Mouse (Mus musculus) R1 (cell line): Measurements from ENCODE around the gene Tmem156.

Source experiments
- DNase-seq: peaks from one replicate; pipeline ENCODE4 v3.0.0-alpha.2; 2018; ENCODE audit warnings: low read depth, low spot score

Gene Tmem156

DNA sequence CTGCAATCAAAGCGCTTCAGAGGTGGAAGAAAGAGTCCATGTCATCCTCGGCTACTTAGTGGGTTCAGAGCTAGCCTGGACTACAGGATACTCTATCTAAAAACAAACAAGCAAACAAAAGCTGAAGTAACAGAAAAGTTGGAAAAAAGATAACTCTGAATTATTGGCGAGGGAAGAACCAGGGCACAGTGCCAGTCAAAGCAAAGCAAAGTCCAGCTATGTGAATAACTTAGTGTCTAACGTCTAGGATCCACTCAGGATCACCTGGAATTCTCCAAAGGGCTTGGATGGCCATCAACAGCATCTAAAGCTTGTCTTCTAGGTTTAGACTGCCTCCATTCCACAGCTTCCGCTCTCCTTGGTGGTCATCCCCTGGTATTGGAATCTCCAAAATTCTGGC lies 5.5 kb upstream of the Tmem156 start:
- no peak for DNase-seq

DNA sequence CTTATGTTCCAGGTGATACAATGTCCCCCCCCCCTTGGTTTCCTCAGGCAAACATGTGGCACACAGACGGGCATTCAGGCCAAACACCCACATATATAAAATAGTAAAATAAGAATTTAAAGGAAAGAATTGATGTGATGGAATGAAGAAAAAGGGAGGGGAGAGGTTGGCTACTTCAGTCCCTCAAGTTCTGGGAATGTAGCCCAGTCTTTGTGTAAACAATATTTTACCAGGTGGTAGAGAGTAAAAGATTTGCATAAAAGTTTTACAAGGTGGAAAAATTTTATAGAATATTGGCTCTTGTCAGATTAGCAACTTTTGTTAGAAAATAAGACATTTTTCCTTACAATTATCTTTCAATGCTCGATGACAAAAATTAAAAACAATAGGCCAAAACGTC lies 4.9 kb upstream of the Tmem156 start:
- DNase-seq: no peak

DNA sequence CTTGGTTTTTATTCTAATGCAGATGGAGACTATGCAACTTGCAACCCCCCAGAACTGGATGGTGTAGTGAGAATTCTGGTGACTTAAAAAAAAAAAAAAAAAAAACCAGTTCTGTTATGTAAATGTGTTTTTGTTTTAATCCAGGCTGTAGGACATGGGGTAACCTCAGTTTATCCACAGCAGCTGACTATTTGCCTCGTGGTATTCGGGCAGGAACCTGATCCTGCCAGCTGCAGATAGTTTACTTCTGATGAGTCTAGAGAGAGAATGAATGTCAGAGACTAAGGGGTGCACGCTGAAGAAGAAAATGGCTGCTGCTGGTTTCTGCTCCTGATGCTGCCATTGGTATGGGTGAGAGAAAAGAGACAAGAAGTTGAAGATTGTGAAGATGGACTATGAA lies 4.2 kb upstream of the Tmem156 start:
- DNase-seq: no peak

DNA sequence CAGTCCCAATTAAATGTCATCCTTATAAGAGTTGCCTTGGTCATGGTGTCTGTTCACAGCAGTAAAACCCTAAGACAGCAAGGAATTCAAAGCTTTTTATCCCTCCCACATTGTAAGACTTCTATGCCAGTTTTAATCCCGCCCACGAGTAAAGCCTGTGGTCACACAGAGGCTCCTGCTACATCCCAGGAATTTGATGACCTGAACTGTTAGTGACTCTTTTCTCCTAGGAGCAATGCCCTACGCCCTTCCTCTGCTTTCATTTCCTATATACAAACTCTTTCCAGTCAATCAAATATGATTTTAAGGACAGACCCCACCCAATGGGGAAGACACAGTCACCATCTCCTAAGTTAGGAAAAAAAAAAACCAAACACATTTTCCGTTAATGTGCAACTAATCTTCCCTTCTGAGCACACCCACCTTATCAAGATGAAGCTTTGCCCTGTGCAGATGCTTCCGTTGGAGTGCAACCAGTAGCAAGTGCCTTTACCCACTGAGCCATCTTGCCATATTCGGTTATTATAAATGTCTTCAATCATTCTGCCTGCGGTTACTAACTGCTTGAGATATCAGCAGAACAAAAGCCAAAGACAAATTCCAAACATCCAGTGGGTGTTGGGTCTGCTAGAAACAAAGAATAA lies 3.1 kb upstream of the Tmem156 start:
- DNase-seq: no peak

DNA sequence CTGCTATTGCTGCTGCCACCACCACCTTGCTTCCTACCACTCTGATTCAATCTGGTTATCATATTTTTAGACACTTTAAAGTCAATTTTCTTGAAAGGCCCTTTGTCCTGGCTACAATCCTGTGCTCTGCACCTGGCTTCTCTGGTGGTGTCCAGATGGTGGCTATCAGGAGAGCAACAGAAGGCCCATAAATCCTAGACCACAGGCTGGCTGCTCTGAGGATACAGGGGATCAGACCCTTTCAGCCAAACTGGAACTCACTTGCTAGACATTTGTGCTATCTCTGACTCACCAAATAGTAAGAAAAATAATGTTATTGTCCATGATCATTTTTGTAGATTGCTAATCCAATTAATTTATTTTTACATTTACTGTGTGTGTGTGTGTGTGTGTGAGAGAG lies 1.8 kb upstream of the Tmem156 start:
- no peak for DNase-seq

DNA sequence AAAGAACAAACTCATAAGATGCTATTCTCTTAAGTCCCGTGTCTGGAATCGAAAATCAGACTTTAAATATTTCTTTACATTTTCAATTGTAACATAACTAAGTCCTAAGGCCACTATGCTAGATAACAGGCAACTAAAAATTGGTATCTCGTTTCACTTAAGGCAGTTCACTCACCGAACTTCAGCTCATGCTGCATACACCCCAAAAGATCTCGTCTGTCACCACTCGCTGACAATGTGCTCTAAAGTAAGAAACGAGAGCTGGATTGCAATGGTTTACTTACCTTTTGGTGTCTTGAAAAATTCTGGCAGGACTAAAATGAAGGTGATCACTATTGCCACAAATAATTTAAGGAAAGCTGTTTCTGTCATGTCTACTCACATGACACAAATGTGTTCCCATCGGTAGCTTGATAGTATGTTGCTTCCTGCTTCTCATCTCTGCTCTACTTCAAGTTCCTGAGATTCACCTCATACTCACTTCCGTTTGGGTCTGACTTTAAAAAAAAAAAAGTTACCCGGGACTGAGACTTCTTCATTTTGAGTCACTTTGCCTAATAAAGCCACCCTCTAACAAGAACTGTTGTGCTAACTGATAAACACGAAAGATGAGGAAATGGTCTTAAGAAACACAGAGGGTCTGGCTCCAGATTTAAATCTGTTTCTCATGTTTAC lies 611 bp downstream of the Tmem156 start:
- DNase-seq: no peak

DNA sequence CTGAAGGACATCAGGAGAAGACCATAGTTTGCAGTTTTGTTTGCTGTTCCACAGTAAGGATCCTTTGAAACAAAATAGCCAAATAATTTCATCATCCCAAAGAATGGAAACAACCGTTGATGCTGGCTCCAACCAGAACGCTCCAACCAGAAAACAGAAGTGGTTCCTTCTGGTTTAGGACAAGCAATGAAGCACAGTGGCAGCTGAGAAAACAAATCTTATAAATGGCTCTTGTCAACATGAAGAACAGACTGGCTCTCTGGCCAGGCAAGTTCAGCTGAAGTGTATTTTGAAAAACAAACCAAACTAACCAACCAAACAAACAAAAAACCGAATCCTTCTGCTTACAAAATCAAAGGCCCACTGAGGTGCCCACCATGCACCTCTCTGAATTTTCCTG lies 2.2 kb downstream of the Tmem156 start:
- DNase-seq: no peak

DNA sequence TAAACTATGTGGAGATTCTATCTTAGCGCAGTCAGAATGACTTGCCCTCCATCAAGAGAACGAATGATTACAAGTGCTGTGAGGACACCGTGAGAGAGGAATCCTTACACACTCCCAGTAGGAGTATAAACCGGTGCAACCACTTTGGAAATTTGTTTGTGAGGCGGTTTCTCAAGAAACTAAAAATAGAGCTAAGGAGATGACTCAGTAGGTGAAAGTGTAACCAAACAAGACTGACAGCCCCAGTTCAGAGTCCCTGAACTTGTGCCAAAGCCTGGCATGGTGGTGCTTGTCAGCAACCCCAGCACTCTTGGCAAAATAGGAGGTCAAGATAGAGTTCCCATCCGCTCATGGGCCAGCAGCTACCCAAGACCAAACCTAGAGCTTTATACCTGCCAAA lies 5.4 kb downstream of the Tmem156 start:
- no peak for DNase-seq

DNA sequence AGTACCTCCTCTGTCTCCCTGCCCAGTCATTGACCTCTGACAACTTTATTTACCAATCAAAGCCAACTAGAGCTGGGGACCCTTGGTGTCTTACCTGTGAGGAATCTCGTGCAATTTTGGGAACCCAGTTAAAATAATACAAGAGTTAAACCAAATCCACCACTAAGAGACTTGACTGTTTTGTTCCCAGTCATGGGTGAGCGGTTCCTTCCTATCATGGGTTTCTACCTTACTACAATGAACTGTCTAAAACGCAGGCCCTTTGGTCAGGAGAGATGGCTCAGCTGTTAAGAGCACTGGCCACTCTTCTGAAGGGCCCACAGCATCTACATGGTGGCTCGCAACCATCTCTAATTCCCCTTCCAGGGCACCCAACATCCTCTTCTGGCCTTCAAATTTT lies 10.1 kb downstream of the Tmem156 start:
- DNase-seq: no peak

DNA sequence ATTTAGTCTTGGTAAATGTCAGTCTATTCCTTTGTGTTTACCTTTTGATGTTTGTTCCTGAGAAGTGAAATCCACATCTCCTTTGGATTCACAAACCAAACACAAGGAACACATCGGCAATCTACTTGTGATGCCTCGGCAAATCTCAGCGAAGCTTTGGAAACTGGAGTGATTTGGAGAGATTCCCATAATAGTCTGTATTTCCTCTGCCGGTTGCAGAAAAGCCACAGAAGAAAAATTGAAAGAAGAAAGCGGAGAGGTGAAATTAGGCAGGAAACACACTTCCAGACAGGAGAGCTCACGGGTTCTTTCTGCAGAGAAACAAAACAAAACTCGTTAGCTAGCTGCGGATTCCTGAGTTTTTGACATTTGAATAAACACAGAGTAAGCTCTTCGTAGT lies 12.1 kb downstream of the Tmem156 start:
- DNase-seq: no peak

DNA sequence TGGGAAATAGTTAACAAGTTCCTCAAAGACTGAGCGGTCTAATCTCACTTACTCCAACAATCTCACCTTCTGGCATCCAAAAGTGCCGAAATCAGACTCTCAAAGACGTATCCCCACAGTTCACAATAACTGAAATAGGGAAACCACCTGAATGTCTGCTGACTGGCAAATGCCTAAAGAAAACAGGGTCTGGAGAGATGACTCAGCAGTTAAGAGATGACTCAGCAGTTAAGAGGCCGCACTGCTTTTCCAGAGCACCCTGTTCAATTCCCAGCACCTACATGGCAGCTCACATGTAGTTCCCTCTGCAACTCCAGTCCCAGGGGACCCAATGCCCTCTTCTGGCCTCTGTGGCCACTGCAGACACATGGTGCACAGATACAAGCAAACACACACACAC lies 13.9 kb downstream of the Tmem156 start:
- DNase-seq: peak; percentile 76

DNA sequence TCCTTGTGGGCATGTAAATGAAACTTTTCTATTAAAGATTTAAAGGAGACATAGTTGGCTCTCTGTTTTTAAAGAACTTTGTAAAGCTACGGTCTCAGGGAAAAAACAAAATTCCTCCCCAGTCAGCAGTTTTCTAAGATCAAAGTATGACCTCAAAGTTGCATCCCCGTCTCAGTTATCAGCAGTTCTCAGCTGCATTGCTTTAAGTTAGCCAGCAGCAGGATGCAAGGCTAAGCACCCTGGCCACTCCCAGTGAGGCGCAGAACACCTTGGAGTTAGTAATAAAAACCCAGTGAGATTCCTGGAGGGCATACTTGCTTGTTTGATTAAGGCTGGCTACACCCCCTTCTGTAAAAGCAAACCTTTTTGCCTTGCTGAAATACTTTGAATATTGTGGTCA lies 15.2 kb downstream of the Tmem156 start:
- no peak for DNase-seq

DNA sequence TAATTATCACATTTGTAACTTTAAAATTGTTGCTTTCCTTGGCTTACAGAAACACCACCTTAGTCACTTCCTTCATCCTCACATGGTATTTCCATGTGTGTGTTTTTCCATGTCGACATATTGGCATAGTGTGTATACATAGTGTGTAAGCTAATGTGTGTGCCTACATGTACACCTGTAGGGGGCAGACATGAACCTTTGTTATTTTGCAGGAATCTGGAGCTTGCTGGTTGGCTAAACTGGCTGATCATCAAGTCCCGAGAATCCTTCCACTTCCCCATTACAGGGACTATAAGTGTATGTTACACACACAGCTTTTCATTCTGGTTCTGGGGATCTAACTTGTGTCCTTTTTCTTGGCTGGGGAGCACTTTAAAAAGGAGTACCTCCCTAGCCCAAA lies 15.8 kb downstream of the Tmem156 start:
- DNase-seq: no peak

DNA sequence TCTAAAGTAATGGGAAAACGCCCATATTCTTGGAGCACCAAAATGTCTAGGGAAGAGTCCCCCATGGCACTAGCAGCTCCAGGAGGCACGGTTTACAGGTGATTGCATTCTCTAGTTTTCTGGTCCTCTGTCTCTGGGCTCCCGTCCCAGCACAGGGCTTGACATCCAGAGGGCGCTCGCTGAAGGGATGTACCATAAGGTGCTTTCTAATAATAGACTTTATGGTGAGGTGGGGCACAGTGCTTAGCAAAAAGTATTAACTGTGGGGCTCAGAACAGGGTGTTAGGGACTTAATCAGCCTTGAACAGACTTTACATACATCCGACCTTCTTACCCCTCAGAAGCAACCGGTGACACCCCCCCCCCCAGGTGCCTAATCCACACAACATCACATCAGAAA lies 17.2 kb downstream of the Tmem156 start:
- no peak for DNase-seq

DNA sequence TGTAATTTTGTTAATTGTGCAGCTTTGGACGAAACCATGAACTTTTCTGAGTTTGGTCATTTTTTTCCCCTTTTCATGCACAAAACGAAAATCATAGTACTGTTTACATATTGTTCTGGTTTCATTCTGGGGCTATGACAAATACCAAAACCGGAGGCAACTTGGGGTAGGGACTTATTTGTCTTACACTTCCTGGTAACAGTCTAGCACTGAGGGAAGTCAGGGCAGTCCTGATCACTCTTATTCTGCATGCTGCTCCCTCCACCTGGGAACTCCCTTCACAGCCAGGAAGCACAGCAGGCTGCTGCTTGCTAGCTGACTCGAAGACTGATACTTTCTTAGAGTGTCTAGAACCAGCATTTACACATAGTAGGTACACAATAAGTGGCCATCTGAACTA lies 18.7 kb downstream of the Tmem156 start:
- no peak for DNase-seq

DNA sequence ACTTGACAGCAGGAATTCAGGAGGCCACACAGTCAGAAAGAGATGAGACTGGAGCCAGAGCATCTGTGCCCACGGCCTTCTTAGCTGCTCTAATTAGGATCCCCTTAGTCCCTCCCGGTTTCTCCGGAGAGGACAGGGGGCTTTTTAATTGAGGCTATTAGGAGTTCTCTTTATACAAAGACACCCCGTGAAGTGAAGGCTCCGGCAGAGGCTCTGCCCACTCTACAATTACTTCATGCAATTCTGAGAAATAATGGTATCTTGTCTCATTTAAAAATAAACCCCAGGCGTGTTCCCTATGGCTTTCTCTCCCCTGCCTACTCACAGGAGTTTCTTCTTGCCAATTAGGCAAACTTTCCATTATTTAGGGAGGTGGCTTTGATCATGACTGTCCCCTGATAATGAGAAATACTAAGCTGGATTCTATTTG lies 20.2 kb downstream of the Tmem156 start:
- DNase-seq: no peak

DNA sequence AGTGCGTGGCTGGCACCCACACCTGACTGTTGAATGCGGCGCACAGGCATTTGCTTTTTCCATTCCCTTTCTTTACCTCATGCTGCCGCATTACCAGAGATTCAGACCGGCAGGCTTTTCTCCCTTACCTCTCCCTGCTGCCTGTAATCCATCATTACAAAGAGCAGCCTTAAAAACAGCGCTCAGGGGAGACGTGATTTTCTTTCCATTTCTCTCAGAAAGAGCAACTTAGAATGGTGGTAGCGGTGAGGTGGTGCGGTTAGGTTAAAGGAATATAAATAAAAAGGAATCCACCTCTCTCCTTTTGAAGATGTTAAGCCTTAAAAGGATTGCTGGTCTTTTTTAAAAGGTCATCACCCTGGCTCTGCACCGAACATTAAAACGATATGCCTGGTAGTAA lies 22.1 kb downstream of the Tmem156 start:
- DNase-seq: no peak

DNA sequence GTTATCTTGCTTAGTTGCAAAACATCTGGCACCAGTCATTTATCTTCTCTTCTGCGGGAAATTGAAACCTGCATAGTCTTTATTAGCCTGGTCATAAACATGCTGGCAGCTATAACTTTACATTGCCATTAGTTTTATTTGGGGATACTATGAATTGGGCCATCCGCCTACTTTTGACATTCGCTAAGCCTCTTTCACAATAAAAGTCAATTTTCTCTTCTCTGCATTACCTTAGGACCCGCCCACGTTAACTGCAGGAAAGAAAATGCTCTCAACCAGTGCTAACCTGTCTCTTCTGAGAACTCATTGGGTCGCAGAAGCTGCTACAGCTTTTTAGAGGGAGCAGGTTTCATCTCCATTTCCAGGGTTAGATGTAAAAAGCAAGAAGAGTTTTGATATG lies 23.8 kb downstream of the Tmem156 start:
- DNase-seq: no peak

DNA sequence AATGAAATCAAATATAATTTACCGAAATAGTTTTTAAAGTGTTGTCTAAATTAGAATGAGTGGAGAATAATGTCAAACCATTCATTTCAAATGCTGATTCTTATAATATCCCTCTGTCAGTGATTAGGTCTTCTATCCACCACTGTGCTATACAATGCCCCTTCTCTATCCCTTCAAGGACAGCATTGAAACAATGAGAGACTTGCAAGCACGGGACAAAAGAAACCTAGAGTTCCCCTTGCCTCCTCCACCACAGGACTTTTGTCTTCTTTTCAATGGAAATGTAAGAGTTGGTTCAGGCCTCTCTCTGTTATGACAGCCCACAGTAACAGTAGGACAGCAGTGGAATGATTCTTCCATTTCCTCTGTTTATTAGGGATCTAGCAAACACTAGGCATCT lies 28.7 kb downstream of the Tmem156 start:
- peak; percentile 62 for DNase-seq

DNA sequence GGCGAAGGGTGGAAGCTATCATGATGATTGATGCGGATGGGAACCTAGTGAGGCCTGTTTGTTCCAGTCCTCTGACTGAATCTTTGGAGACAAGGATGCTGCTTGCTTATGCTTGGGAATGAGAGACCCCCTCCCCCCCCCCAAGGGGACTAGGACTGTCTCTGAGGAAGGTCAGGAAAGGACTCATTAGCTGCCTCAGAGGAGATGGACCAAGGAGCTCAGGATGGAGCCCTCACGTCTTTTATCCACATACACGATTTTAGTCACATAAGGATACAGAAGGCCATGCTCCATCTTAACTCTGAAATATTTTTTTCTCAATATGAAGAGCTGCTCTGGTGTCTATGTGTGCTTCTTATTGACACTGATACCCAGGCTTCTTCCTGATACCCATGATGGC lies 29.7 kb downstream of the Tmem156 start:
- DNase-seq: no peak

DNA sequence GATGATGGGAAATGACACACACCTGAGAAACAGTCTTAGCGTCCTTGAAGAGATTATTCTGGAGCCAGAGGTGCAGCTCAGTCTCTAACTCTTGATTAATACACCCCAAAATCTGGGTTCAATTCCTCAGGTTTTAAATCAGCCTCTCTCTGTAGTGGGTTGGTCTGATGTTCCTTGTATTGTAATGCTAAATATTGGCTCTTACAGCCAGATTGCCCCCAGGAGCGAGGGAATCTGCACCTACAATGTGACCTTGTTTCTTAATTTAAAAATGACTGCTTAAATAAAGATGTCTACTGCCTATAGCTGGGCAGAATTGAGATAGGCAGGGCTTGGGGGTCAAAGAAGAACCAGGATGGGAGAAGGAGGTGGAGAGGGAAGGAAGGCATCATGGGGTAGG lies 32.1 kb downstream of the Tmem156 start:
- peak; percentile 62 for DNase-seq

DNA sequence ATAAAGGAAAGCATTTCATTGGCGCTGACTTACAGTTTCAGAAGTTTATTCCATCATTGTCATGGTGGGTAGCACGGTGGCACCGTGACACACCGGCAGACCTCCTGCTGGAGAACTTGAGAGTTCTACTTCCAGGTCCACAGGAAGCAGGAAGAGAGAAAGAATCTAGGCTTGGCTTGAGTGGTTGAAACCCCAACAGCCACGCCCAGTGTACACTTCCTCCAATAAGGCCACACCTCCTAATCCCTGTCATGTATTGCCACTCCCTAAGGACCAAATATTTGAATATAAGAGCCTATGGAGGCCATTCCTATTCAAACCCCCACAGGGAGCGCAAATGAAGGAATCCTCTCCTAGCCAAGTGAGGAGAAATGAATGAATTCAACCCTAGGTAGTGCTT lies 34.3 kb downstream of the Tmem156 start:
- peak; percentile 98 for DNase-seq

DNA sequence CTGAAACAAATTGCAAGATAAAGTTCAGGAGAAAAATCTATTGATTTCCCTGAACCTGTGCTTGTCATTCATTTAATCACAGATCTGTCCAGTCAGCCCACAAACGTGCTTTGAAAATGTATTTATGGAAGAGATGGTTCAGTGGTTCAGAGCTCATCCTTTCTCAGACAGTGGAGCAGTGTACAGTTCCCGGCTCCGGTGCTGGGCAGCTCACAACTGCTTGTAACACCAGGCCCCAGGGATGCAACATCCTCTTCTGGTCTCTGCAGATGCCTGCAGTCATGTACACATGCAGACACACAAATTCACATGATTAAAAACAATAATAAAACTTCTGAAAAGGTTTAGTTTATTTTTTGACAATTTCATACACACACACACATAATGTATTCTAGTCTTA lies 40.4 kb downstream of the Tmem156 start:
- no peak for DNase-seq

DNA sequence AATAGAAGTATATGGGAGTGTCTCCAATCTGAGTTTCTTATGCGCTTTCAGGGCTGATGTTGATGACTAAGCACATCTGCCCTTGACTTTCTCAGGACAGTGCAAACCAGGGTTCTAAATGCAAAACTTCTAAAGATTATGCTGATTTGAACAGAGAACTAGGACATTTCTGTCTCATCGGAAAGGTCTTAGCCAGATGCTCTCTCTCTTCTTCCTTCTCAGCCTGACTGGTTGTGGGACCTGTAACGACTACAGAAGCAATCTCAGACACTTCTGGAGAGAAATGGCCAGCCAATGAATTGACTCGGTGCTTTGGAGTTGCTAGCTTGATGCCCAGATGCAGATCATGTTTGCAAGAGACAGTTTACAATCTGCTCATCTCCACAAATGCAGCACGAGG lies 42.1 kb downstream of the Tmem156 start:
- DNase-seq: no peak
